Mouse (Mus musculus): ENCODE data around the gene Psmb10. TPM values are rescaled to one million over a fixed set of nuclear protein-coding genes. Genes with fewer than 3 reads are reported as not detected.
A peak's percentile ranks its signal among the peaks of the same experiment; 100 is the strongest.
"Not testable (repeated sequence)": the region's sequence is repeated elsewhere in the genome, so short reads cannot be mapped to it uniquely, and the experiment has no call there.

Psmb10 gene
- 10.5 and 11.3 TPM in 2 replicates for polyA plus RNA-seq (2012; rRNA removed)

DNA sequence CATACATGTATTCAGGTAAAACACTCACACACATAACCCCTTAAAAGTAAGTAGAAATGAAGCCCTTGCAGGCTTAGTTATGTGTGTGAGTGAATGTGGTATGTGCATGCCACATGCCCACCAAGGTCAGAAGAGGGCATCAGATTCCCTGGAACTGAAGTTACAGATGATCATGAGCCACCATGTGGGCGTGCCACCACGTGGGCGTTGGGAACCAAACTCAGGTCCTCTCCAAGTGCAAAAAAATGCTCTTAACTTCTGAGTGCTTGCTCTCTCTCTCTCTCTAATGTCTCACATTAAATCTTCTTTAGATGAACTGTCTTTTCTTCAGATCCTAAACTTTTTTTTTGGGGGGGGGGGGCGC, at the start of gene Psmb10:
Gene Psmb10, minus strand, starts transcription at position 139 of the 364 bp plus-strand sequence.
- H3K4me3 ChIP-seq (ENCODE audit: control insufficient read depth, low read depth, low read length) = peak within 1 kb of the TSS; percentile 95
- H3K27me3 ChIP-seq (ENCODE audit: control insufficient read depth, insufficient read depth, low read length) = no peaks in the 10 kb centered on the region
- peaks cover 13% of the 10 kb centered on the region for H3K4me1 ChIP-seq (ENCODE audit: control insufficient read depth, insufficient read depth, low read length)
- peak within 1 kb of the TSS; percentile 86 for H3K27ac ChIP-seq (ENCODE audit: control insufficient read depth, insufficient read depth, low read depth, low read length)
- H3K36me3 ChIP-seq (ENCODE audit: control insufficient read depth, insufficient read depth, low read length) = no peaks in the 10 kb centered on the region
- TF ChIP-seq POLR2A (IDR thresholded peaks at IDR 0.05; ENCODE audit: control insufficient read depth, low read depth, low read length) (no peak), CTCF (IDR thresholded peaks at IDR 0.05; ENCODE audit: control insufficient read depth, insufficient read depth, insufficient replicate concordance, low read depth, low read length) (no peak)

DNA sequence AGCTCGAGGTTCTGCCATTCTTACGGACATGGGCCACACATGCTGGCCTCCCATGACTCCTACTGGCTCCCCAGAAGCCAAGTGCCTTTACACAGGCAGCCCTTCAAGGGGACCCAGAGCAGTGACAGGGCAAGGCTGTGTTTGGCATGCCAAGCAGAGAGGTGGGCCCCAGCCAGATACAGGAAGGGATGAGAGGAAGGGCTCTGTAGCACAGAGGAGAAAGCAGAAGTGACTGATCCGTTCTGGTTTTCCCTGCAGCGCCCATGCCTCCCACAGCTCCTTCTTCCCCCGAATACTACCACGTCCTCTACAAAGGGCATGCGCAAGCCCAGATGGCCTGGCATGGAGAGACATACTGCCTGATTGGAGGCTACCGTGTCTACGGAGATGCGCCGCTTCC, 45.2 kb upstream of the Psmb10 start:
- H3K4me1 ChIP-seq (ENCODE audit: control insufficient read depth, insufficient read depth, low read length); H3K27ac ChIP-seq (ENCODE audit: control insufficient read depth, insufficient read depth, low read depth, low read length); H3K4me3 ChIP-seq (ENCODE audit: control insufficient read depth, low read depth, low read length); H3K27me3 ChIP-seq (ENCODE audit: control insufficient read depth, insufficient read depth, low read length); H3K36me3 ChIP-seq (ENCODE audit: control insufficient read depth, insufficient read depth, low read length): not testable (repeated sequence)

DNA sequence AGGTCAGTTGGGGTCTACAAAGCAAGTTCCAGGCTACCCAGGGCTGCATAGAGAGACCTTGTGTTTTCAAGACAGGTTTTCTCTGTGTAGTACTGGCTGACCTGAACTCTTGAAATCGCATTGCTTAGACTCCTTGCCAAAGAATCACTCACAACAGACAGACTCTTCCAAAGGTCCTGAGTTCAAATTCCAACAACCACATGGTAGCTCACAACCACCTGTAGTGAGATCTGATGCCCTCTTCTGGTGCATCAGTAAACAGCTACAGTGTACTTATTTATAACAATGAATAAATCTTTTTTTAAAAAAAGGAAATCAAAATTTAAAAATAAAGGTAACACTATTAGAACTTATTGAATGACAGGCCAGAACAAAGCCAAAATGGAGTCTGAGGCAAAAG, 42.9 kb upstream of the Psmb10 start:
- TF ChIP-seq POLR2A (IDR thresholded peaks at IDR 0.05; ENCODE audit: control insufficient read depth, low read depth, low read length) (no peak), CTCF (IDR thresholded peaks at IDR 0.05; ENCODE audit: control insufficient read depth, insufficient read depth, insufficient replicate concordance, low read depth, low read length) (no peak)
- Histone ChIP-seq H3K27me3 (ENCODE audit: control insufficient read depth, insufficient read depth, low read length) (no peaks in the 10 kb centered on the region), H3K4me3 (ENCODE audit: control insufficient read depth, low read depth, low read length) (no peak overlapping the region), H3K36me3 (ENCODE audit: control insufficient read depth, insufficient read depth, low read length) (peaks cover 3% of the 10 kb centered on the region; the same call in 1 of the 2 replicates), H3K27ac (ENCODE audit: control insufficient read depth, insufficient read depth, low read depth, low read length) (no peak overlapping the region), H3K4me1 (ENCODE audit: control insufficient read depth, insufficient read depth, low read length) (peaks cover 3% of the 10 kb centered on the region)

DNA sequence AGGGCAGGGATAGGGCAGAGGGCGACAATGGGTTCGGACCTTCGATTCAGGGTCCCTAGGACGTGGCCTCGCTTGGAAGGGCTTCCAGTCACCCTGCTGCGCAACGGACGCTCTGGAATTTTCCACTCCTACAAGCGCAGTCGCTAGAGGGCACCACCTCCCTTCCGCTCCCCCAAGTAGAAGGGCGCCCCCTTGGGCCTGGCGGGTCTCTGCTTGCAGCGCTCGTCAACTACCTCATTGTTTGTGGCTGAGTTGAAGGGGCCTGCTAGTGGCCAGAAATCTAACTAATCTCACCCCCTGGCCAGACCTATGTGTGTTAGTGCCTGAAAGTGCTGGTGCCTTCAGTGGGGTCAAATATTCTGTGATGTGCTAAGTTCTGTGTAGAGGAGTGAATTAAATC, 41.1 kb upstream of the Psmb10 start, which contains the start of gene Dpep3:
Gene Dpep3, minus strand, starts transcription at position 105 of the 400 bp plus-strand sequence.
- Histone ChIP-seq H3K36me3 (ENCODE audit: control insufficient read depth, insufficient read depth, low read length) (peaks cover 4% of the 10 kb centered on the region), H3K27ac (ENCODE audit: control insufficient read depth, insufficient read depth, low read depth, low read length) (peak within 1 kb of the TSS; percentile 76), H3K27me3 (ENCODE audit: control insufficient read depth, insufficient read depth, low read length) (no peaks in the 10 kb centered on the region), H3K4me3 (ENCODE audit: control insufficient read depth, low read depth, low read length) (peak within 1 kb of the TSS; percentile 78), H3K4me1 (ENCODE audit: control insufficient read depth, insufficient read depth, low read length) (peaks cover 3% of the 10 kb centered on the region)
- TF ChIP-seq POLR2A (IDR thresholded peaks at IDR 0.05; ENCODE audit: control insufficient read depth, low read depth, low read length) (peak; percentile 89), CTCF (IDR thresholded peaks at IDR 0.05; ENCODE audit: control insufficient read depth, insufficient read depth, insufficient replicate concordance, low read depth, low read length) (peak; percentile 85; the same call in 1 of the 2 replicates)

DNA sequence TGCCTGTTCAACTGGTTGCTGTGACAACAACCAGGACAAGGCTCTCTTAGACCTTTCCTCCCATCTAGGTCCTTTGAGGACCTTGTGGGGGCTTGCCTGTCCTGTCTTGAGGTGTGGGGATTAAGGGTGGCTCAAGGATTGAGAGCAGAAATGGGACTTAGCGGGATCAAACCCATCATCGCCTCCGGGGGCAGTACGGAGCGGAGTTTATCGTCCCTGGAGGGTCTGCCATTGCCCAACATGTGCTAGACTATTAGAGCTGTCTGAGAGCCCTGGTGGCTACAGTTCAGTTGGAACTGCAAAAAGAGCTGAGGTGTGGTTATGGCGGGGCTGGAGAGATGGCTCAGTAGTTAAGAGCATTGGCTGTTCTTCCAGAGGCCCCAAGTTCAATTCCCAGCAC, 37.1 kb upstream of the Psmb10 start:
- no peak for TF ChIP-seq POLR2A (IDR thresholded peaks at IDR 0.05; ENCODE audit: control insufficient read depth, low read depth, low read length)
- peaks cover 3% of the 10 kb centered on the region for H3K4me1 ChIP-seq (ENCODE audit: control insufficient read depth, insufficient read depth, low read length)
- no peaks in the 10 kb centered on the region for H3K27me3 ChIP-seq (ENCODE audit: control insufficient read depth, insufficient read depth, low read length)
- no peak overlapping the region for H3K27ac ChIP-seq (ENCODE audit: control insufficient read depth, insufficient read depth, low read depth, low read length)
- peaks cover 4% of the 10 kb centered on the region for H3K36me3 ChIP-seq (ENCODE audit: control insufficient read depth, insufficient read depth, low read length)
- H3K4me3 ChIP-seq (ENCODE audit: control insufficient read depth, low read depth, low read length) = no peak overlapping the region

DNA sequence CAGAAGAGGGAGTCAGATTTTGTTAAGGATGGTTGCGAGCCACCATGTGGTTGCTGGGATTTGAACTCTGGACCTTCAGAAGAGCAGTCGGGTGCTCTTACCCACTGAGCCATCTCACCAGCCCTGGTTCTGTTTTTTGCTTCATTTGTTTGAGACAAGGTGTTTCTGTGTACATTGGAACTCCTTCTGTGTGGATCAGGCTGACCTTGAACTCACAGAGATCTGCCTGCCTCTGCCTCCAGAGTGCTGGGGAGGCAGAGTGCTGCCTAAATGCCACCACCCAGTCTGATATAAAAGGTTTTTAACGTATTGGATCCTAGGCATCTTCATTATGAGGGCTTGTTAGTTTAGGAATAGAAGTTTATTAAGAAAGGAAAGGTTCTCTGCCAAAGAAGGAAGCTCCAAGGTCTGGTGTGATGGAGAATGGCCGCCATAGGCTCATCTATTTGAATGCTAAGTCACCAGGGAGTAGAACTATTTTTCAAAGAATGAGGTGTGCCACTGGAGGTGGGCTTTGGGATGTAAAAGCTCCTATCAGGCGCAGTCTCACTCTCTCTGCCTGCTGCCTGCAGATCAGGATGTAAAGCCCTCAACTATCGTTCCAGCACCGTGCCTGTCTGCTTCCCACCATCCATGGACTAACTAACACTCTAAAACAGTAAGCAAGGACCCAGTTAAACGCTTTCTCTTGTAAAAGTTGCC, 32.9 kb upstream of the Psmb10 start:
- no peak overlapping the region for H3K4me3 ChIP-seq (ENCODE audit: control insufficient read depth, low read depth, low read length)
- TF ChIP-seq CTCF (IDR thresholded peaks at IDR 0.05; ENCODE audit: control insufficient read depth, insufficient read depth, insufficient replicate concordance, low read depth, low read length) = no peak
- TF ChIP-seq POLR2A (IDR thresholded peaks at IDR 0.05; ENCODE audit: control insufficient read depth, low read depth, low read length) = no peak
- no peak overlapping the region for H3K27ac ChIP-seq (ENCODE audit: control insufficient read depth, insufficient read depth, low read depth, low read length)
- H3K27me3 ChIP-seq (ENCODE audit: control insufficient read depth, insufficient read depth, low read length) = no peaks in the 10 kb centered on the region
- H3K36me3 ChIP-seq (ENCODE audit: control insufficient read depth, insufficient read depth, low read length) = peaks cover 2% of the 10 kb centered on the region
- H3K4me1 ChIP-seq (ENCODE audit: control insufficient read depth, insufficient read depth, low read length) = peaks cover 3% of the 10 kb centered on the region

DNA sequence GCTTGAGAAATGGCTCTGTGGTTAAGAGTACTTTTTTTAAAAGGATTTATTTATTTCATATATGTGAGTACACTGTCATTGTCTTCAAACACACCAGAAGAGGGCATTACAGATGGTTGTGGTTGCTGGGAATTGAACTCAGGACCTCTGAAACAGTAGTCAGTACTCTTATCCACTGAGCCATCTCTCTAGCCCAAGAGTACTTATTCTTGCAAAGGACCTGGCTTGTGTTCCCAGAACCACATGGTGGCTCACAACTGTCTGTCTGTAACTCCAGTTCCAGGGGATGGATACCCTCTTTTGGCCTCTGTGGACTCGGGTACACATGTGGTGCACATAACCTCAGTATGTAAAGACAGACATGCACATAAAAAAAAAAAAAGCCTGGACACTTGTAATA, 31.1 kb upstream of the Psmb10 start:
- no peak for TF ChIP-seq CTCF (IDR thresholded peaks at IDR 0.05; ENCODE audit: control insufficient read depth, insufficient read depth, insufficient replicate concordance, low read depth, low read length)
- no peak for TF ChIP-seq POLR2A (IDR thresholded peaks at IDR 0.05; ENCODE audit: control insufficient read depth, low read depth, low read length)
- no peaks in the 10 kb centered on the region for H3K36me3 ChIP-seq (ENCODE audit: control insufficient read depth, insufficient read depth, low read length)
- peaks cover 15% of the 10 kb centered on the region for H3K4me1 ChIP-seq (ENCODE audit: control insufficient read depth, insufficient read depth, low read length)
- H3K4me3 ChIP-seq (ENCODE audit: control insufficient read depth, low read depth, low read length) = no peak overlapping the region
- H3K27ac ChIP-seq (ENCODE audit: control insufficient read depth, insufficient read depth, low read depth, low read length) = no peak overlapping the region
- H3K27me3 ChIP-seq (ENCODE audit: control insufficient read depth, insufficient read depth, low read length) = no peaks in the 10 kb centered on the region

All from testis, adult 2 months (tissue).